Mouse (Mus musculus): ENCODE data around the gene Rhof. TPM values are rescaled to one million over a fixed set of nuclear protein-coding genes. Genes with fewer than 3 reads are reported as not detected.

Gene Rhof
- polyA plus RNA-seq (2012; rRNA removed) = 4.9 and 5.2 TPM in 2 replicates

DNA sequence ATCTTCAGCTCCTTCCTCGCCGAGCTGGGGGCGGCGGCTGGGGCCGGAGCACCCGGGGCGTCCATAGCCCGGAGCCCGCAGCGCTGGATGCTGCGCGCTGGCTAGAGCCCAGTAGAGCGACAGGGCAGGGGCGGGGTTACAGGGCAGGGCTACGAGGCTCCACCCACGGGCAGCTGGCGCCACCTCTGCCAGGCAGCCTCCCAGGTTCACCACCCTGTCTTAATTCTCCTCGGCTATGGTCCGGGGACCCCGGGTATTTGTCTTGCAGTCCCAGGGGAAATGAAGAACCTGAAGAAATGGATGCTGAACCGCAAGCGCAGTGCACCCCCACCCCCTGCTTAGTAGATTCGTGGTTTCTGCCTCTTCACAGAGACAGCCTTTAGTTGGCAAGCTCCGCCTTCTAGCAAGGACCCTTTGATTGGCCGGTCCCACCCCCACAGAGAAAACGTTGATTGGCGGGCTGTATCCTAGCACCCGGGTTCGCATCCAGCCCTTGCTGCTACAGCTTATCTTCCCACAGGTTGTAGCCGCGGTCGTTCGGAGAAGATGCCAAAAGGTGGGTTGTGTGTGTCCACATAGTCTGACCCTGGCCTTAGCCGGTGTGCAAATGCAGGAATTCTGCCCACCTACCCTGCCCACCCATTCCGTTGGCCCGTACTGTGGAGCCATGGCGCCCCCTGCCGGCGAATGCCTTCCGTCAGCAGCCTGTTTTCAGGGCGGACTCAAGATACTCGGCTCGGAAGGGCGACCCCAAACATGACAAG is at the start of gene Rhof:
Rhof (minus strand) TSS at position 385 of the 764 bp plus-strand sequence.

GRCm38 (mm10) chr5:123169284-123169683 is 36.8 kb upstream of the Rhof start, which contains the start of gene Psmd9:
Gene Psmd9 (plus strand): TSS chr5:123169413.

GRCm38 (mm10) chr5:123142161-123143157 is 10.0 kb upstream of the Rhof start, which contains the start of gene Setd1b:
Gene Setd1b (plus strand): TSS chr5:123142193.

GRCm38 (mm10) chr5:123068115-123068514 is 64.4 kb downstream of the Rhof start, which contains the start of gene Tmem120b:
Gene Tmem120b (plus strand): TSS chr5:123068415.

Other genes with a start within 250 kb of the Rhof start
- 31.9 and 36.7 TPM in 2 replicates for gene Kdm2b, start 142.9 kb downstream of the Rhof start, polyA plus RNA-seq (2012; rRNA removed)
- gene Orai1, start 117.6 kb downstream of the Rhof start, polyA plus RNA-seq (2012; rRNA removed) = 80.0 and 83.2 TPM in 2 replicates
- 1.2 and 2.2 TPM in 2 replicates for gene Morn3, start 85.7 kb downstream of the Rhof start, polyA plus RNA-seq (2012; rRNA removed)
- 10.8 and 12.7 TPM in 2 replicates for gene Tmem120b, start 64.3 kb downstream of the Rhof start, polyA plus RNA-seq (2012; rRNA removed)
- gene Setd1b, start 9.5 kb upstream of the Rhof start, polyA plus RNA-seq (2012; rRNA removed) = 9.2 and 11.2 TPM in 2 replicates
- gene Psmd9, start 36.7 kb upstream of the Rhof start, polyA plus RNA-seq (2012; rRNA removed) = 44.5 and 46.3 TPM in 2 replicates
- gene Hpd, start 50.0 kb upstream of the Rhof start, polyA plus RNA-seq (2012; rRNA removed) = 1.6 and 4.9 TPM in 2 replicates
- 3.5 and 4.5 TPM in 2 replicates for gene Wdr66, start 119.4 kb upstream of the Rhof start, polyA plus RNA-seq (2012; rRNA removed)
- 7.6 and 9.0 TPM in 2 replicates for gene Bcl7a, start 211.1 kb upstream of the Rhof start, polyA plus RNA-seq (2012; rRNA removed)